Mouse (Mus musculus) forebrain, postnatal 0 days (tissue): ENCODE measurements at regions not wholly inside any gene's neighbourhood (a gene's known extent, or its start where the extent isn't known, plus 50 kb on each side); places are given as distances from the start of the nearest gene placed in this dataset.

Experiments
- ATAC-seq: fragments of 200-750 bp; cut with Nextera tagmentation; 2 replicates; pipeline ENCODE4 v1.8.0; 2017; ENCODE audit warnings: mild to moderate bottlenecking, moderate library complexity
- DNase-seq: peaks from one replicate; pipeline ENCODE4 v3.0.0-alpha.2; 2015
- H3K27ac ChIP-seq: fragments of 300-500 bp; sonication (generic); 2 replicates; pipeline ENCODE4 v1.5.1; 2014; ENCODE audit warnings: low read depth, mild to moderate bottlenecking, antibody characterized with exemption, low read length, moderate library complexity, mixed read lengths
- H3K27me3 ChIP-seq: fragments of 300-500 bp; sonication (generic); 2 replicates; pipeline ENCODE4 v1.6.1; 2014; ENCODE audit warnings: mild to moderate bottlenecking, low read length, mixed read lengths; ENCODE audit not compliant: insufficient read depth
- H3K36me3 ChIP-seq: fragments of 300-500 bp; sonication (generic); 2 replicates; pipeline ENCODE4 v1.6.1; 2014; ENCODE audit warnings: mild to moderate bottlenecking, moderate library complexity; ENCODE audit not compliant: insufficient read depth
- H3K4me1 ChIP-seq: fragments of 300-500 bp; sonication (generic); 2 replicates; pipeline ENCODE4 v1.6.1; 2014; ENCODE audit warnings: antibody characterized with exemption; ENCODE audit not compliant: insufficient read depth
- H3K4me2 ChIP-seq: fragments of 300-500 bp; sonication (generic); 2 replicates; pipeline ENCODE4 v1.6.1; 2014; ENCODE audit warnings: low read depth, mild to moderate bottlenecking, moderate library complexity
- H3K4me3 ChIP-seq: fragments of 300-500 bp; sonication (generic); 2 replicates; pipeline ENCODE4 v1.5.1; 2014; ENCODE audit warnings: low read depth, low read length, mixed read lengths
- H3K9ac ChIP-seq: fragments of 300-500 bp; sonication (generic); 2 replicates; pipeline ENCODE4 v1.6.1; 2014; ENCODE audit warnings: mild to moderate bottlenecking
- H3K9me3 ChIP-seq: fragments of 300-500 bp; sonication (generic); 2 replicates; pipeline ENCODE4 v1.6.1; 2016; ENCODE audit warnings: low read length
- CTCF ChIP-seq: sonication (generic); IDR thresholded peaks from 2 replicates; pipeline ENCODE4 v1.5.1; 2016; ENCODE audit warnings: antibody characterized with exemption, control low read depth, low read depth
- WGBS: fragments of 180-500 bp; shearing (Covaris S2); extraction: QIAGEN DNeasy Blood & Tissue Kit; methylation state at CpG from one replicate; pipeline ENCODE4 v1.1.7; 2014; 5-methylcytosine and 5-hydroxymethylcytosine counted together

DNA sequence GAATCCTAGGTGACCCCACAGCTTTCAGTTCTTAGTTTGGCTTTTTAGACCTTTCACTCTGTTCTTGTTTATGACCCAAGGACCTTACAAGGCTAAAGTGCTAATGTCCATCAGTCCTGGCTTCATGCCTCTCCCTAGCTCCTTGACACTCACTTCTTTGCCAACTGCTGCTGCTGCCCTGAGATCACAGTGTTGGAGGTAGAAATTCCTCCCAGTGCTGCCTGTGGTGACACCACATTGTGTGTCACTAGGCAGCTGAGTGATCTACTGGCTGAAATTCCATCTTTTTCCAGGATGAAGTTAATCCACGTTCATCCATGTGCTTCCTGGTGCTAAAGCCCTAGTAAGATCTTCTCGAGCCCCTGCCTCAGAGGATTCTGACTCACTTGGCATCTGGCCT is 904.3 kb upstream of the Lrrc6 start:
- ATAC-seq (no peak), DNase-seq (no peak)

GRCm38 (mm10) chr15:67402310-67402709 is 901.6 kb upstream of the Lrrc6 start:
- Histone ChIP-seq H3K4me1 (no peaks in the 10 kb centered on the region), H3K4me2 (no peak overlapping the region), H3K4me3 (no peak overlapping the region), H3K9ac (no peak overlapping the region), H3K36me3 (no peaks in the 10 kb centered on the region), H3K27me3 (no peaks in the 10 kb centered on the region), H3K27ac (no peak overlapping the region), H3K9me3 (no peaks in the 10 kb centered on the region)
- TF ChIP-seq CTCF = no peak
- no peak for DNase-seq
- no peak for ATAC-seq

More for the DNA sequence above, 904.3 kb upstream of the Lrrc6 start:
- 74% methylated on average over 2 of the region's 2 CpGs for WGBS
- Histone ChIP-seq H3K9ac (no peak overlapping the region), H3K27me3 (no peaks in the 10 kb centered on the region), H3K27ac (no peak overlapping the region), H3K9me3 (no peaks in the 10 kb centered on the region), H3K36me3 (no peaks in the 10 kb centered on the region), H3K4me3 (no peak overlapping the region), H3K4me1 (no peaks in the 10 kb centered on the region), H3K4me2 (no peak overlapping the region)
- no peak for TF ChIP-seq CTCF

GRCm38 (mm10) chr15:67397269-67397668 is 896.6 kb upstream of the Lrrc6 start:
- DNase-seq = no peak
- no peak overlapping the region for H3K9ac ChIP-seq
- no peaks in the 10 kb centered on the region for H3K27me3 ChIP-seq
- 84% methylated on average over 5 of the region's 5 CpGs for WGBS
- no peaks in the 10 kb centered on the region for H3K9me3 ChIP-seq
- H3K27ac ChIP-seq = no peak overlapping the region
- no peaks in the 10 kb centered on the region for H3K4me1 ChIP-seq
- H3K36me3 ChIP-seq = no peaks in the 10 kb centered on the region
- no peak overlapping the region for H3K4me2 ChIP-seq
- no peak for TF ChIP-seq CTCF
- ATAC-seq = no peak
- H3K4me3 ChIP-seq = no peak overlapping the region

GRCm38 (mm10) chr15:67395114-67395513 is 894.4 kb upstream of the Lrrc6 start:
- Histone ChIP-seq H3K4me2 (no peak overlapping the region), H3K27ac (no peak overlapping the region), H3K27me3 (no peaks in the 10 kb centered on the region), H3K36me3 (no peaks in the 10 kb centered on the region), H3K9me3 (no peaks in the 10 kb centered on the region), H3K4me1 (no peaks in the 10 kb centered on the region), H3K9ac (no peak overlapping the region), H3K4me3 (no peak overlapping the region)
- no peak for DNase-seq
- ATAC-seq = no peak
- whole genome bisulfite sequencing = 91% methylated on average over 1 of the region's 1 CpGs
- TF ChIP-seq CTCF = no peak

DNA sequence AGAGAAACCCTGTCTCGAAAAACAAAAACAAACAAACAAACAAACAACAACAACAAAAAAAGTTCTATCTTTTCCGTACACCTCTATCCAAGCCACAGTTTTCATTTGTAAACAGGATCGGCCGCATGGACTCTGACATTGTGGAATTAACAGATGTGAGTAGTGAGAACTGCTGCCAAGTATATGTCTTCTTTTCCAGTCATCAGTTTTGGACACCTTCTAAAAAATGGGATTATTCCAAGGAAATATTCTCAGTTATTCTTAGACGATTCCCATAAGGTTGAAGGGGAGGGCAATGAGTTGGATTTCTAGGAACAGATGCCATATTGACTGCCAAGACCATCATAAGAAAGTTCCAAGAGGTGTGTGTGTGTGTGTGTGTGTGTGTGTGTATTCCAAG is 891.2 kb upstream of the Lrrc6 start:
- ATAC-seq = no peak
- H3K4me2 ChIP-seq = no peak overlapping the region
- H3K4me1 ChIP-seq = no peaks in the 10 kb centered on the region
- no peaks in the 10 kb centered on the region for H3K36me3 ChIP-seq
- DNase-seq = no peak
- no peak overlapping the region for H3K4me3 ChIP-seq
- no peak overlapping the region for H3K9ac ChIP-seq
- H3K27ac ChIP-seq = no peak overlapping the region
- WGBS = 82% methylated on average over 5 of the region's 5 CpGs
- H3K9me3 ChIP-seq = no peaks in the 10 kb centered on the region
- TF ChIP-seq CTCF = no peak
- no peaks in the 10 kb centered on the region for H3K27me3 ChIP-seq

DNA sequence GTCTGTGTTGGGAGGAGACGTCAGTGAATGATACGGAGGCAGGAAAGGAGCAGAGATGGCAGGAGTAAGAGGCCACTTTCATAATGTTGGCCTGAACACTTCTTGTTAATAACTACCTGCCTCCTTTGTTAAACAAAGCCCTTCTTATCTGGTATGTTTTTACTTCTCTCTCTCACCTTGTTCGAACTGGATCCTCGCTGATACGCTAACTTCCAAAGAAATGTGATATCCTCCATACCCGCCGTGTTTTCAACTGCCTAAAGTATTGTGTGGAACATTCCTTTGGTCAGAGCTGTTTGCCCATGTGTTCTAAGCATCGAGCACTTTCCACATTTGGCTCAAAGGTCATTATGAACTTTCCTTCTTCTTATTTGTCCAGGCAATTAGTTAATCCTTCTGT is 887.8 kb upstream of the Lrrc6 start:
- Histone ChIP-seq H3K36me3 (no peaks in the 10 kb centered on the region), H3K9me3 (no peaks in the 10 kb centered on the region), H3K4me2 (no peak overlapping the region), H3K27me3 (no peaks in the 10 kb centered on the region), H3K4me1 (no peaks in the 10 kb centered on the region), H3K4me3 (no peak overlapping the region), H3K9ac (no peak overlapping the region), H3K27ac (no peak overlapping the region)
- 83% methylated on average over 8 of the region's 8 CpGs for WGBS
- DNase-seq (no peak), ATAC-seq (no peak)
- TF ChIP-seq CTCF = no peak

DNA sequence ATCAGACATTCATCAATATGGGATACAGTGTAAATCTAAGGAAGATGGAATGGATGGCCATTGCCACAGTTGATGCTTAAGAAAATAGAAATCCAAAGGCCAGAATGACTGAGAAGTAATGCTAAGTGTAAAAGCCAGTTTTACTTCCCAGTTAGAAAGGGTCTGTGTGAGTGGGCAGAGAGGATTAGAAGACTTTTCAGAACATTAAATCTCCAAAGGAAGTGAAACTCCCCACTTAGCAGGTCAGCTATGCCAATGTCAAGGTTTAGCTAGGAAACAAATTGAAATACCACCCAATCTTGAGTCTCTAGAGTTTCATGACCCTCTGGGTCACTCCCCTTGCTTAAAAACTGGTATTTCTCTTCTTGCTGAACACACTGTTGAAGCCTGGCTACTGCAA is 886.2 kb upstream of the Lrrc6 start:
- Histone ChIP-seq H3K4me2 (no peak overlapping the region), H3K4me1 (no peaks in the 10 kb centered on the region), H3K9ac (no peak overlapping the region), H3K27me3 (no peaks in the 10 kb centered on the region), H3K4me3 (no peak overlapping the region), H3K27ac (no peak overlapping the region), H3K36me3 (no peaks in the 10 kb centered on the region), H3K9me3 (no peaks in the 10 kb centered on the region)
- TF ChIP-seq CTCF = no peak
- no peak for DNase-seq
- ATAC-seq = no peak

- Histone ChIP-seq H3K36me3 (no peaks in the 10 kb centered on the region), H3K9ac (no peak overlapping the region), H3K27me3 (no peaks in the 10 kb centered on the region), H3K9me3 (no peaks in the 10 kb centered on the region), H3K27ac (no peak overlapping the region), H3K4me3 (no peak overlapping the region), H3K4me1 (no peaks in the 10 kb centered on the region), H3K4me2 (no peak overlapping the region)
- ATAC-seq = no peak
- whole genome bisulfite sequencing = 76% methylated on average over 4 of the region's 4 CpGs
- TF ChIP-seq CTCF = no peak
- DNase-seq = no peak
These were observed 872.9 kb upstream of the Lrrc6 start for GRCm38 (mm10) chr15:67373599-67373998.
